Mouse (Mus musculus) layer of hippocampus, postnatal 36 days (tissue): ENCODE results near the gene Gm45785. TPM values are rescaled to one million over a fixed set of nuclear protein-coding genes. Genes with fewer than 3 reads are reported as not detected.

Experiments used
- DNase-seq, 2 experiments: peaks; one replicate each; pipeline ENCODE4 v3.0.0; 2022
- total RNA-seq, 2 experiments: library from RNA; stranded (reverse); gene quantifications; 2 replicates each; pipeline ENCODE4 v1.2.3; 2021

Gene Gm45785
- total RNA-seq, 2 experiments from 2014 or later, result not detected

DNA sequence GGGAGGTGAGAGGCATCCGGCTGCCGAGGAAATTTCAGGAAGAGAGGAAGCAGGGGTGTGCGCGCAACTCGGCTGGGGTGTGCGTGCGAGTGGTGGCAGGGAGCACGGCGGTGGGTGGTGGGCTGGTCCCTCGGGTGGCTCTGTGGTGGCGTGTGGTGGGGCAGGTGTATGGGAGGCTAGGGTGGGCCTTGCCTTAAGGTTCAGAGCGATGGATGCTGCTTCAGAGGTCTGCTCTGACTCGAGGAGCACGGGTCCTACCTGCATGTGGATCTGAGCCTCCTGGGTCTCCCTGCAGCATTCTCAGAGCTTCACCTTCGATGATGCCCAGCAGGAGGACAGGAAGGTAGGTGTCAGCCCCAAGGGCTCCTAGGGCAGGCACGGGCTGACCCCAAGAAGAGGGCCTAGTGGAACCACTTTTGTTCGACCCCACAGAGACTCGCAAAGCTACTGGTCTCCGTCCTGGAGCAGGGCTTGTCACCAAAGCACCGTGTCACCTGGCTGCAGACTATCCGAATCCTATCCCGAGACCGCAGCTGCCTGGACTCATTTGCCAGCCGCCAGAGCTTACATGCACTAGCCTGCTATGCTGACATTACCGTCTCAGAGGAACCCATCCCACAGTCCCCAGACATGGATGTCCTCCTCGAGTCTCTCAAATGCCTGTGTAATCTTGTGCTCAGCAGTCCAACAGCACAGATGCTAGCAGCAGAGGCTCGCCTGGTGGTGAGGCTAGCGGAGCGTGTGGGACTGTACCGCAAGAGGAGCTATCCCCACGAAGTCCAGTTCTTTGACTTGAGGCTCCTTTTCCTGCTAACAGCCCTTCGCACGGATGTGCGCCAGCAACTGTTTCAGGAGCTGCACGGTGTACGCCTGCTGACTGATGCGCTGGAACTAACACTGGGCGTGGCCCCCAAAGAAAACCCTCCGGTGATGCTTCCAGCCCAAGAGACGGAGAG lies 1.7 kb upstream of the Gm45785 start, which contains the start of gene Bet1l:
Gene Bet1l (minus strand): TSS at position 28 of the 956 bp plus-strand sequence.
- no peak for DNase-seq

DNA sequence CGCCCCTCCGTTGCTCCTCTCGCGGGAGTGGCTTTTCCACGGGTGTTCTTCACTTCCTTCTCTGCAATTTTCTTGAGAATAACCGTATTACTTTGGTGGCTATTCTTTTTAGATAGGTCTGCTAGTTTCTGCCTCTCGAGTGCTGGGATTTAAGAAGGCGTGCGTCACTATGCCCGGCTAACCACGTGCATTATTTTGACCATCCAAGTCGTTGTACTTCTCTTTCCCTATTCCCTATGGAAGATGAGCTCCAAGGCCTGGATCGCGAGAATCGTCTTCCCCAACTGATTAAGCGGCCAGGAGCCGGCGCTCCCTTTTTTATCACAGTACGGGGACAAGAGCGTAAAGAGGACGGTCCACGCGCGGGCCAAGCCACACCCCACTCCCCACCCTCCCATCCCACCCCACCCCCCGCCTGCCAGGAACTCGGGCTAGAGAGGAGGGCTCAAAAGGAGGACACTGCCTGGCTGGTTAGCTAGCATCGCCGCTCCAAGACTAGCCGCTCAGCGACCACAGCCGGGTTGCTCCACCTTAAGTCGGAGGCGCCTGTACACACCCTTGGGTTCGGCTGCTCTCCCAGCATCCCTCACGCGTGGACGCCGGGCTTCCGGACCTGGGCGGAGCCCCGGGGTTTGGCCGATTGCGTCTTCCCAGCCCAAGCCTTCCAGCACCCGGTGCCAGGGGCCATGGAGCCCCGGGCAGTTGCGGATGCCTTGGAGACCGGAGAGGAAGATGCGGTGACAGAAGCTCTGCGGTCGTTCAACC lies 836 bp upstream of the Gm45785 start, which contains the start of gene Ric8a:
Gene Ric8a (plus strand): TSS at position 173 of the 765 bp plus-strand sequence.
- DNase-seq, result peak; percentile 90 to 91

DNA sequence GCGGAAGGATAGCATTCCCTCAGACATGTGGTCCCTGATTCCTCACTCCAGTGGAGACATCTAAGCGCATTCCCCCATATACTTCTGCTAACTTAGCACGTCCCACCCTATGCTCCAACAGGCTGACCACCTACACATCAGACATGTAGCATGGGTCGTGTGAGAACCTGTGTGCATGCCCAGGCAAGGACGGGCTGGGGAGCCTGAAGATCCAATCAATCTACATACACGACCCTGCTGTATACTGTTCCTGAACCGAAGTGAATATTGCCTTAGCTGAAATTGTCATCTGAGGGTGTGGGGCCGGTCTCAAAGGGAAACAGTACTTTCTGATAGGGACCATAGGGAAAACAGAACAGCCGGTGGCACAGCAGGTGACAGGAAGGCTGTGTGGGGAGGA lies 950 bp downstream of the Gm45785 start:
- no peak for DNase-seq

DNA sequence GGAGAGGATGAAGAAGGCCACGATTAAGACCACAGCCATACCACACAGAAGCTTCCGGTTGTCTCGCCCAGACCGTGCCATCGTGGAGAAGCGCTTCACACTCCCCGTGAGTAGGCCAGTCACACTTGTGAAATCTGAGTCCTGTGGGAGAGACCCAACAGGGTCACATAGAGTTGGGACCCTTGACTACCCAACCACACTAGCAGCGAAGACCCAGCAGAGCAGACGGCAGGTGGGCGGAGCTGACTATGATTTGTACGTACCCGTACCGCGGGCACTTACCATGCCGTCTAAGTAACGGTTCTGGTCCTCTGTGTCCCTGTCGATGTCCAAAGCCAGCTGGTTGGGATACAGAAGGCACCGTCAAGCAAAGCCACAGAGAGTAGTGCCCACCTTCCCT lies 1.6 kb downstream of the Gm45785 start:
- no peak for DNase-seq

GRCm38 (mm10) chr7:140853386-140853785 lies 2.7 kb downstream of the Gm45785 start:
- no peak for DNase-seq

DNA sequence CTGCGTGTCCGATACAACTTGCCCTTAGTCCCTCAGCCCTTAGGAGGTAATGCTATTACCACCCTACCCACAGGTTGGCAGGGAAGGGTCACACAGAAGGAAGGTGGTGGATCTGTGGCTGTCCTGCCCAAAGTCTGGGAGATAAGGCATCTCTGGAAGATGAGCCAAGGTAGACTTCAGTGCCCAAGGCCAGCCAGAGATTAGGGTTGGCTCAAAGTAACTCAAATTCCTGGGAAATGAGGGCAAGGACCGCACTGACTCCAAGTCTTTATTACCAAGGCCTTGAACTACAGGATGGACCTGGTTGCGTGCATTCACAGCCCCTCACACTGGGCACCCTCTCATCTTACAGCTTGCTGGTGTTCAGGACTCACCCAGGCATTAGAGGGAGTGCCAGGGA lies 4.2 kb downstream of the Gm45785 start:
- DNase-seq, result no peak

DNA sequence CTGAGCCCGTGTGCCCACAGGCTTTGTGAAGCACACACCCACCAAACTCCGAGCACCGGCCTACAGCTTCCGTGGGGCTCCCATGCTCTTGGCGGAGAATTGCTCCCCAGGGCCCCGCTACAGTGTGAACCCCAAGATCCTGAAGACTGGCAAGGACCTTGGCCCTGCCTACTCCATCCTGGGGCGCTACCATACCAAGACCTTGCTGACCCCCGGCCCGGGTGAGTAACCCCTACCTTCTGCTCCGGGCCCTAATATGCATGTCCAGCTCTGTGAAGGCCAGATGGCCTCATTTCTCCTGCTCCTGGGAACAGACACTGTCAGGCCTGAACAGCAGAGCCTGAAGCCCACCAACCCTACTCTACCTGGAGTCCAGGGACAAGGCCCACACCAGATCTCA lies 7.5 kb downstream of the Gm45785 start:
- DNase-seq, result no peak

- DNase-seq, result no peak
These were observed 8.2 kb downstream of the Gm45785 start, which contains the start of gene Odf3 for GRCm38 (mm10) chr7:140847755-140848580. Gene Odf3 (plus strand): TSS chr7:140847805.

- no peak for DNase-seq
These were observed 9.5 kb downstream of the Gm45785 start for GRCm38 (mm10) chr7:140846676-140847075.

DNA sequence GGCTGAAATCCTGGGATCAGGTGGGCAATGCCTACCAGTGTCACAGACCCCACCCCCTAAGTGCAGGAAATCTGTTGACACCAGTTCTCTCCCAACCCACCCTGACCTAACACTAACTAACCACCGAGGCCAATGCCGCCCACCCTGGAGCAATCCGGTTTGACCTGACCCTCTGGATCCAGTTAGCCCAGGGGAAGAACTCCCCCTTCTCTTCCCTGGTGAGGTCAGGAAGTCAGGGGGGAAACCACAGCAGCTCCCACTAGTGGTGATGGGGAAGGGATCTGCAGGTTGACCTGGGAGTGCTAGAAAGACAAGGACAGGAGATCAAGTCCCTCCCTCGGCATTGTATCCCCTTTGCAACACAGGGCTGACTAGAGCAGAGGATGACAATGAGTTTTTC lies 10.4 kb downstream of the Gm45785 start:
- no peak for DNase-seq

DNA sequence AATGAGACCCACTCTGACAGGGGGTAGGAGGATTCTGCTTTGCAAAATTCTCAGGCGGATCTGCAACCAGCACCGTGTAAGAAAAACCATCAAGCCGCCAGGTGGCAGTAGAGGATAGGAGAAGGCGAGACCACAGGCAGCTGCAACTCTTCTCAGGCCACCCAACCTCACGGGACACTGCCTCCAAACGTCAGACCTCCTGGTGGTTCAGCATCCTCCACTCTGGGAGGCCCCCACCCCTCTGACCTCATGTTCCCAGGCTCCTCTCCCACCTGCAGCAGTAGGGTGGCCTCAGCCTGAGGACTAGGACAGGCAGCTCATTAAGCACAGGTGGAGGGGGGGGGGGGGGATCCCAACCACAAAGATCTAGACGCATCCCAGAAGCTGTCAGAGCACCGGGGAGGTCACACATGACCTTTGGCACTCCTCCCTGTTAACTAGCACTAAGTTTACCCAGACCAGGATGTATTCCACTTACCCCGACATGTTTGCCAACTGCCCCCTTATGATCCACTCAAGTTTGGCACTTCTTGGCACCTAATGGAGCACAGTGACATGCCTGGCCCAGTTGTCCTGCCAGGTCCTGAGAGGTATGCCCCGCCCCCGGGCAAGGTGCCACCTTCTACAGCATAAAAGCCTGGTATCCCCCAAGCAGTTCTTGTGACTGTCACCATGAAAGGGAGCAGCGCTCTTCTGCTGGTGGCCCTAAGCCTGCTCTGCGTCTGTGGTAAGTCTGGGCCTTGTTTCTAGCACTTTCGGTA lies 11.0 kb downstream of the Gm45785 start, which contains the start of gene Scgb1c1:
Gene Scgb1c1 (plus strand): TSS at position 643 of the 761 bp plus-strand sequence.
- peak; percentile 87 to 91 for DNase-seq

- DNase-seq, result no peak
These were observed 12.3 kb downstream of the Gm45785 start for GRCm38 (mm10) chr7:140843806-140844205.

DNA sequence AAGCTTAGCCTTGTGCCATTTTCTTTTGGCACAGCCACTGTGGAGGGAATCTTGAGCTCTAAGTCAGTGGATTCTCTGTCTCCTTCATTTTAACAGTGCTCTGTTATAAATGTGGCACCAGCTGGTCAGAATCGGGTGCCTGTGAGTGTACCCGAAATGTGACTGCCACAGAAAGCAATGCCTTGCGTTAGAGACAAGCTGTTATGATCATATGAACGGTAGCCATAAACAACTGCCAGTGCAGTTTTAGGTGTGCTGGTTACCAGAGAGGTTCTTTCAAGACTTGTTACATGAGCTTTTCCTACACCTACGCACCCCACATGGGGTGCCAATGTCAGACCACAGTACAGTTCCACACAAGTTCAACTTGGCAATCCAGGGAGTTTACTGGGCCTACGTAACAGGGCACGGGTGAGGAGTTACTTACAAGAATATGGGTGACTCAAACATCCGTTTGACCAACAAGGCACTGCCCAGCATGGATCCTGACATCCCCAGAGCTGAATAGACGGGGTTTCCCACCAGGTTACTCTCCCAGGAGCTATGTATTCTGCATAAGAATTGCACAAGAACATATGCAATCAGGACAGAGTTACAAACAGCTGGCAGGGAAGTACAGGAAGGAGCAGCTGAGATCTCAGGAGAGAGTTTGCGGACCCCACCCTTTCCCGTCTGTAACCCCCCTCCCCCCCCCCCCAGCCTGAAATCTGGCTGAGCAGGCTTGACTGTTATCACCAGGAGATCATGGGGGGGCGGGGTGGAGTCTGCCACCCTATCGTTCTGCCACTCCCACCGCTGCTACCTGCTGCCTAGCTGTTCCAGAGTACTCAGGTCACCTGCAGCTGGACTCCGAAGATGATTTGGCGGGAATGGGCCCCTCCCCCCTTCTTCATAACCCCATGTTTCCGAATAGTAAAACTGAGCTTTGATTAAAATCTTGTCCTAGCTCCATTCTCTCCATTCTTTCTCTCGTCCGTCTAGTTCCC lies 15.1 kb downstream of the Gm45785 start:
- no peak for DNase-seq

DNA sequence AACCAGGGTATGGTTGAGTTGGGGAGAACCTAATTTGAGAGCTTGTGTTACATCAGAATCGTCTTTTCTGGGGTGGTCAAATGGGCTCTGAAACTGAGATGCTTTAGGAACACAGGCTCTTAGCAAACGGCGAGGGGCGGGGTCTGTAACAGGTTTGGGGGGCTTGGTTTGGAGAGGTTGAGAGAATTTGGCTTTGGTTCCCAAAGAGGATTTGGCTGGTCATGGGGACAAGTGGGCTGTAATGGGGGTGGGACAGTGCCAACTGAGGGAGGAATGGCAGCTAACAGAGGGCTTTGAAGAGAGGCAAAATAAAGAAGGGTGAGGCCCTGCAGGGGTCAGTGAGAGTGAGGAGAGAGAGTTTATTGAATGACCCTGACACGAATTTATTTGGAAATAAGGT lies 16.6 kb downstream of the Gm45785 start:
- DNase-seq, result no peak

GRCm38 (mm10) chr7:140836243-140837115 lies 19.7 kb downstream of the Gm45785 start:
- peak; percentile 48 to 57 for DNase-seq

- no peak for DNase-seq
These were observed 20.4 kb downstream of the Gm45785 start for GRCm38 (mm10) chr7:140835758-140836087.

DNA sequence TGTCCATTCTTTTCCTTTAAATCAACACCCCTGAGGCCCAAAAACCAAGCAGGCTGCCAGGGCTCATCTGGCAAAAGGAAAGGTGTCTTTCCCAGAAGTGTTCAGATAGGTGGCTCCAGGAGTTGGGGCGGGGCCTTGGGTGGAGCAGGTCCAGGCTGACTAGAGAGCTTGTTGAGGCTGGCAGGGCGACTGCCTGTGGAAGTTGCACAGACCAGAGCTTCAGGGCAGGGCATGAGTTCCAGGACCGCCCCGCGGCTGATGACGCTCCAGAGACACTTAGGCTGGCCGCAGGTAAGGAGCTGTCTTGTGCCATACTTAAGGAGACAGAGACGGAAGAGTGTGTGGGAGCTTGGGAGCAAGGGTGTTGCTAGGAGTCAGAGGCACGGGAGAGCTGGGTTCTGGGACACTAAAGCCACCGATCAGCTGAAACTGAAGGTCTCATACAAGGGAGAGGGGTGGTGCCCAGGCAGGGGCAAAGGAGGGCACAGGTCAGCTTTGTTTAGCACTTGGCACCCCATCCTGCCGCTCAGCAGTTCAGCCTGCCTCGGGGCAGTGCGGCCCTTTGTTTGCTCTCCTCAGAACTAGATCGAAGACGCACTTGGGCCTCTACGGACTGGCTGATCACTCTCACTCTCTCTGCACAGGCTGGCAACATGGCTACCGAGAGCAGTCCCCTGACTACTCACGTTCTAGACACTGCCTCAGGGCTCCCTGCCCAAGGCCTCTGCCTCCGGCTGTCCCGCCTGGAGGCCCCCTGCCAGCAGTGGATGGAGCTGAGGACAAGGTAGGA lies 21.0 kb downstream of the Gm45785 start, which contains the start of gene Urah:
Gene Urah (plus strand): TSS at position 51 of the 790 bp plus-strand sequence.
- DNase-seq, result no peak

- no peak for DNase-seq
These were observed 22.8 kb downstream of the Gm45785 start for GRCm38 (mm10) chr7:140833341-140833740.
